ENCODE assay signal across 29 mouse cellular contexts in the genomic region with DNA sequence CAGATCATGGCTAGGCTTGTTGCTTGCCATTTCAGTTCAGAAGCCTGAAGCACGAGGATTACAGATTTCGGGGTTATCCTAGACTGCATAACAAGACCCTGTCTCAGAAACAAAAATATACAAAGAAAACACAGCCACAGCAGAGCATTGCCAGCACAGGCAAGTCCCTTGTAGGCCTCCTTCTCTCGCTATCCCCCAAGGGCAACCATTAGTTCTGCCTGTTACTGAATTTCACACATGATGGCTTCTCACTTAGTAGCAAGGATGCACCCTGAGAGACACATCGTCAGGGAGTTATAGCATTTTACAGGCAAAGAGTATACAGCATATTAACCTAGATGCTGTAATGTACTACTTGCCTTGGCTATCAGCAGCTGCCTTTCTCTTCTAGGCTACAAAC. TPM values are rescaled to one million over a fixed set of nuclear protein-coding genes. Genes with fewer than 3 reads are reported as not detected.
DNase-seq lines count a peak whose midpoint lies in the region; ATAC-seq lines count a peak whose summit lies in the region.
"Had no signal": no experiment of that assay in that cellular context is flagged by ENCODE, and none has a peak within 500 bp of the region (broad histone marks: within the 10 kb centered on the region; RNA-seq: fewer than 3 reads in every experiment).

No protein-coding gene starts in this region.

- H3K27ac ChIP-seq in hindbrain, embryonic 13.5 days: no peak overlapping the region
- H3K27ac ChIP-seq in hindbrain, embryonic 11.5 days (ENCODE audit: low read depth, low read length): no peak overlapping the region
- no peak overlapping the region; the same call in 1 of the 2 replicates for H3K27ac ChIP-seq in embryonic facial prominence, embryonic 14.5 days (replicated peaks; ENCODE audit: low read depth, low read length)
- no peak overlapping the region for H3K27ac ChIP-seq in hindbrain, embryonic 16.5 days (ENCODE audit: low read depth, low read length)
- H3K27ac ChIP-seq in neural tube, embryonic 15.5 days (replicated peaks): 0 out of 2 replicates have a peak overlapping the region, but pooled peaks have one; percentile 3
- H3K27ac ChIP-seq: embryonic facial prominence, embryonic 12.5 days; heart, embryonic 15.5 days; left cerebral cortex, adult 2 months; limb, embryonic 12.5 days; lung, embryonic 15.5 days; midbrain, embryonic 12.5 days had no signal

- H3K4me2 ChIP-seq in hindbrain, embryonic 13.5 days: no peak overlapping the region
- H3K4me2 ChIP-seq in hindbrain, embryonic 11.5 days (replicated peaks; ENCODE audit: low read depth, low read length): no peak overlapping the region
- H3K4me2 ChIP-seq in embryonic facial prominence, embryonic 14.5 days (ENCODE audit: low read depth, low read length): no peak overlapping the region
- no peak overlapping the region for H3K4me2 ChIP-seq in hindbrain, embryonic 16.5 days (ENCODE audit: low read length)
- no peak overlapping the region for H3K4me2 ChIP-seq in neural tube, embryonic 15.5 days
- H3K4me2 ChIP-seq: embryonic facial prominence, embryonic 12.5 days; heart, embryonic 15.5 days; limb, embryonic 12.5 days; lung, embryonic 15.5 days; midbrain, embryonic 12.5 days had no signal

- no peak overlapping the region for H3K4me3 ChIP-seq in hindbrain, embryonic 13.5 days
- no peak overlapping the region for H3K4me3 ChIP-seq in hindbrain, embryonic 11.5 days (ENCODE audit: low read depth, low read length)
- no peak overlapping the region for H3K4me3 ChIP-seq in embryonic facial prominence, embryonic 14.5 days (ENCODE audit: low read depth, low read length)
- no peak overlapping the region for H3K4me3 ChIP-seq in hindbrain, embryonic 16.5 days (ENCODE audit: low read length)
- no peak overlapping the region for H3K4me3 ChIP-seq in neural tube, embryonic 15.5 days (replicated peaks)
- H3K4me3 ChIP-seq: embryonic facial prominence, embryonic 12.5 days; erythroblast, embryonic 14.5 days; heart, embryonic 15.5 days; left cerebral cortex, adult 2 months; limb, embryonic 12.5 days; lung, embryonic 15.5 days; midbrain, embryonic 12.5 days had no signal

- H3K36me3 ChIP-seq in hindbrain, embryonic 13.5 days: no peaks in the 10 kb centered on the region
- H3K36me3 ChIP-seq in hindbrain, embryonic 11.5 days (ENCODE audit: control insufficient read depth, insufficient read depth, low read length): no peaks in the 10 kb centered on the region
- H3K36me3 ChIP-seq in embryonic facial prominence, embryonic 14.5 days (ENCODE audit: control insufficient read depth, insufficient read depth, low read length): peaks cover 19% of the 10 kb centered on the region; the same call in 1 of the 2 replicates
- no peaks in the 10 kb centered on the region for H3K36me3 ChIP-seq in hindbrain, embryonic 16.5 days (ENCODE audit: control insufficient read depth, insufficient read depth, low read length)
- H3K36me3 ChIP-seq in neural tube, embryonic 15.5 days: no peaks in the 10 kb centered on the region
- H3K36me3 ChIP-seq: lung, embryonic 15.5 days; midbrain, embryonic 12.5 days had no signal

- no peak overlapping the region for H3K9ac ChIP-seq in hindbrain, embryonic 13.5 days
- H3K9ac ChIP-seq in hindbrain, embryonic 11.5 days (ENCODE audit: low read depth, low read length): no peak overlapping the region
- H3K9ac ChIP-seq in embryonic facial prominence, embryonic 14.5 days (ENCODE audit: low read depth, low read length): no peak overlapping the region
- H3K9ac ChIP-seq in hindbrain, embryonic 16.5 days (ENCODE audit: low read depth, low read length): no peak overlapping the region
- H3K9ac ChIP-seq in neural tube, embryonic 15.5 days (replicated peaks): no peak overlapping the region
- H3K9ac ChIP-seq: embryonic facial prominence, embryonic 12.5 days; forebrain, postnatal 0 days; heart, embryonic 15.5 days; limb, embryonic 12.5 days; lung, embryonic 15.5 days; midbrain, embryonic 12.5 days had no signal

- H3K27me3 ChIP-seq in hindbrain, embryonic 13.5 days: no peaks in the 10 kb centered on the region
- no peaks in the 10 kb centered on the region for H3K27me3 ChIP-seq in hindbrain, embryonic 11.5 days (ENCODE audit: control insufficient read depth, insufficient read depth, low read length)
- H3K27me3 ChIP-seq in embryonic facial prominence, embryonic 14.5 days (replicated peaks; ENCODE audit: control insufficient read depth, insufficient read depth, low read length): no peaks in the 10 kb centered on the region
- H3K27me3 ChIP-seq in hindbrain, embryonic 16.5 days (replicated peaks; ENCODE audit: control insufficient read depth, insufficient read depth, low read length): no peaks in the 10 kb centered on the region
- no peaks in the 10 kb centered on the region for H3K27me3 ChIP-seq in neural tube, embryonic 15.5 days (replicated peaks)
- H3K27me3 ChIP-seq: embryonic facial prominence, embryonic 12.5 days; heart, embryonic 15.5 days; limb, embryonic 12.5 days; lung, embryonic 15.5 days; midbrain, embryonic 12.5 days had no signal

- WGBS in hindbrain, embryonic 13.5 days: 38% methylated on average over 4 of the region's 4 CpGs
- whole genome bisulfite sequencing in hindbrain, embryonic 11.5 days: 49% methylated on average over 4 of the region's 4 CpGs
- 45% methylated on average over 4 of the region's 4 CpGs for WGBS in embryonic facial prominence, embryonic 14.5 days
- WGBS in hindbrain, embryonic 16.5 days: 48% methylated on average over 4 of the region's 4 CpGs
- 34% methylated on average over 4 of the region's 4 CpGs for WGBS in neural tube, embryonic 15.5 days

- DNase-seq in hindbrain, embryonic 11.5 days (ENCODE audit: low spot score): no peak
- DNase-seq in embryonic facial prominence, embryonic 14.5 days (ENCODE audit: low spot score): peak; percentile 56
- DNase-seq in lung, postnatal 25 days (ENCODE audit: low spot score): no peak
- no peak for DNase-seq in layer of hippocampus, postnatal 14 days (ENCODE audit: low spot score in 2 of 2)
- DNase-seq: adrenal gland, adult 2 months; adrenal gland, postnatal 36 days; B cell, adult 2 months; cerebellum, adult 2 months; cerebellum, postnatal 14 days; forebrain, postnatal 0 days; gastrocnemius, postnatal 10 days; kidney, adult 8-10 months; kidney, postnatal 14 days; layer of hippocampus, adult 9-11 months; lung, postnatal 36 days; right cerebral cortex, postnatal 4 days; thymus, adult 2 months; thymus, postnatal 36 days had no signal

- 0 out of 2 replicates have a peak, but pooled peaks have one; percentile 54 for ATAC-seq in hindbrain, embryonic 13.5 days (ENCODE audit: low FRiP score)
- ATAC-seq in hindbrain, embryonic 11.5 days (ENCODE audit: low FRiP score): no peak
- ATAC-seq in embryonic facial prominence, embryonic 14.5 days (ENCODE audit: low read depth): no peak
- 0 out of 2 replicates have a peak, but pooled peaks have one; percentile 40 for ATAC-seq in hindbrain, embryonic 16.5 days
- ATAC-seq in neural tube, embryonic 15.5 days (ENCODE audit: low FRiP score): no peak
- ATAC-seq: forebrain, postnatal 0 days; intestine, embryonic 16.5 days had no signal

- no peaks in the 10 kb centered on the region for H3K9me3 ChIP-seq in hindbrain, embryonic 13.5 days
- no peaks in the 10 kb centered on the region for H3K9me3 ChIP-seq in hindbrain, embryonic 11.5 days (ENCODE audit: control insufficient read depth, low read length)
- H3K9me3 ChIP-seq in embryonic facial prominence, embryonic 14.5 days (ENCODE audit: control insufficient read depth, low read length): no peaks in the 10 kb centered on the region
- no peaks in the 10 kb centered on the region for H3K9me3 ChIP-seq in hindbrain, embryonic 16.5 days (ENCODE audit: control insufficient read depth, low read length)
- H3K9me3 ChIP-seq in neural tube, embryonic 15.5 days (replicated peaks): no peaks in the 10 kb centered on the region
- H3K9me3 ChIP-seq: embryonic facial prominence, embryonic 12.5 days; heart, embryonic 15.5 days; lung, embryonic 15.5 days; midbrain, embryonic 12.5 days had no signal

- peaks cover 23% of the 10 kb centered on the region for H3K4me1 ChIP-seq in hindbrain, embryonic 13.5 days (replicated peaks)
- H3K4me1 ChIP-seq in hindbrain, embryonic 11.5 days (replicated peaks; ENCODE audit: control insufficient read depth, insufficient read depth, low read length): no peaks in the 10 kb centered on the region; the same call in 1 of the 2 replicates
- peaks cover 14% of the 10 kb centered on the region for H3K4me1 ChIP-seq in embryonic facial prominence, embryonic 14.5 days (ENCODE audit: control insufficient read depth, insufficient read depth, low read length)
- no peaks in the 10 kb centered on the region; the same call in none of the 2 replicates for H3K4me1 ChIP-seq in hindbrain, embryonic 16.5 days (ENCODE audit: control insufficient read depth, insufficient read depth, low read depth, low read length)
- H3K4me1 ChIP-seq in neural tube, embryonic 15.5 days: peaks cover 25% of the 10 kb centered on the region

RNA-seq across cellular contexts. Expression of gene Umps, which starts 58.6 kb away (rescaled TPM):
- polyA plus RNA-seq in hindbrain, embryonic 13.5 days (2015; fragmentation: Nextera tagmentation; extraction: Ambion mirVana): 22.0 and 24.1 TPM in 2 replicates
- 55.5 and 62.6 TPM in 2 replicates for polyA plus RNA-seq in hindbrain, embryonic 11.5 days (2014; fragmentation: Nextera tagmentation; extraction: Ambion mirVana)
- 45.7 and 51.2 TPM in 2 replicates for polyA plus RNA-seq in embryonic facial prominence, embryonic 14.5 days (2014; fragmentation: Nextera tagmentation; extraction: Ambion mirVana)
- 26.0 and 27.6 TPM in 2 replicates for polyA plus RNA-seq in hindbrain, embryonic 16.5 days (2015; fragmentation: Nextera tagmentation; extraction: Ambion mirVana)
- 22.8 and 32.5 TPM in 2 replicates for polyA plus RNA-seq in neural tube, embryonic 15.5 days (2015; fragmentation: Nextera tagmentation; extraction: Ambion mirVana)
- total RNA-seq in layer of hippocampus, postnatal 14 days (2021): 10 to 100 TPM; 15.1 to 16.6 TPM

Comparison
In these comparisons a context has a peak if more than half of its experiments do, and no peak if none do; other contexts are left out.
1. ATAC-seq: peak in hindbrain, embryonic 13.5 days (single experiment) and hindbrain, embryonic 16.5 days (single experiment); none in hindbrain, embryonic 11.5 days (single experiment), embryonic facial prominence, embryonic 14.5 days (single experiment) and neural tube, embryonic 15.5 days (single experiment).